Mouse (Mus musculus): ENCODE measurements around the gene Bbof1. TPM values are rescaled to one million over a fixed set of nuclear protein-coding genes. Genes with fewer than 3 reads are reported as not detected.

The Bbof1 gene
- total RNA-seq, 2 experiments from 2014 or later: 10.1 TPM

GRCm38 (mm10) chr12:84487324-84488056 lies 78.6 kb downstream of the Bbof1 start:
- no peak overlapping the region for H3K4me3 ChIP-seq
- H3K27ac ChIP-seq: no peak overlapping the region
- intact Hi-C loops (cut with DNase I): no loop called here
- TF ChIP-seq CTCF (IDR thresholded peaks at IDR 0.05): no peak
- DNase-seq (ENCODE audit: extremely low spot score in 1 of 2, low spot score in 2 of 2): no peak

Other genes starting within 250 kb of the Bbof1 start
- 10 to 100 TPM; 16.6 to 22.8 TPM for gene Elmsan1, start 190.2 kb upstream of the Bbof1 start, total RNA-seq (2021)
- 10 to 100 TPM; 29.3 to 30.0 TPM for gene Ptgr2, start 123.8 kb upstream of the Bbof1 start, total RNA-seq (2021)
- 10 to 100 TPM; 37.9 to 39.7 TPM for gene Zfp410, start 92.2 kb upstream of the Bbof1 start, total RNA-seq (2021)
- gene Coq6, start 47.4 kb upstream of the Bbof1 start, total RNA-seq (2021): 10 to 100 TPM; 27.6 to 30.7 TPM
- 10 to 100 TPM; 10.3 to 12.8 TPM for gene Fam161b, start 47.2 kb upstream of the Bbof1 start, total RNA-seq (2021)
- gene Entpd5, start within 50 bp of the Bbof1 start, total RNA-seq (2021): 10 to 100 TPM; 21.8 to 23.9 TPM
- gene Rnf113a2, start 8.1 kb downstream of the Bbof1 start, total RNA-seq (2021): 10 to 100 TPM; 11.3 to 11.8 TPM
- 10 to 100 TPM; 42.0 to 42.8 TPM for gene Aldh6a1, start 41.9 kb downstream of the Bbof1 start, total RNA-seq (2021)
- 10 to 100 TPM; 22.8 to 23.8 TPM for gene Lin52, start 42.4 kb downstream of the Bbof1 start, total RNA-seq (2021)
- under 1 TPM; 0.23 TPM for gene Vsx2, start 160.7 kb downstream of the Bbof1 start, total RNA-seq (2021)
- gene Abcd4, start 208.3 kb downstream of the Bbof1 start, total RNA-seq (2021): 10 to 100 TPM; 10.2 to 11.4 TPM
- gene Vrtn, start 231.9 kb downstream of the Bbof1 start, total RNA-seq (2021): not detected